Mouse (Mus musculus) stomach, postnatal 0 days (tissue): Measurements from ENCODE around the gene Smg6. TPM values are rescaled to one million over a fixed set of nuclear protein-coding genes. Genes with fewer than 3 reads are reported as not detected.

Source experiments
- ATAC-seq: fragments of 200-750 bp; cut with Nextera tagmentation; 2 replicates; pipeline ENCODE4 v1.8.0; 2017; ENCODE audit not compliant: low FRiP score, low TSS enrichment
- DNase-seq: peaks from one replicate; pipeline ENCODE4 v3.0.0-alpha.2; 2016; ENCODE audit warnings: low spot score
- H3K27ac ChIP-seq: fragments of 300-500 bp; sonication (generic); replicated peaks from 2 replicates; pipeline ENCODE4 v1.5.1; 2014; ENCODE audit warnings: mild to moderate bottlenecking, control low read depth
- H3K27me3 ChIP-seq: fragments of 300-500 bp; sonication (generic); 2 replicates; pipeline ENCODE4 v1.6.1; 2014; ENCODE audit warnings: low read length; ENCODE audit not compliant: control insufficient read depth, insufficient read depth
- H3K36me3 ChIP-seq: fragments of 300-500 bp; sonication (generic); 2 replicates; pipeline ENCODE4 v1.6.1; 2014; ENCODE audit warnings: low read length, mixed read lengths; ENCODE audit not compliant: control insufficient read depth, insufficient read depth
- H3K4me1 ChIP-seq: fragments of 300-500 bp; sonication (generic); replicated peaks from 2 replicates; pipeline ENCODE4 v1.6.1; 2014; ENCODE audit warnings: antibody characterized with exemption; ENCODE audit not compliant: control insufficient read depth, insufficient read depth
- H3K4me2 ChIP-seq: fragments of 300-500 bp; sonication (generic); replicated peaks from 2 replicates; pipeline ENCODE4 v1.6.1; 2014; ENCODE audit warnings: low read depth, mild to moderate bottlenecking, control low read depth, moderate library complexity
- H3K4me3 ChIP-seq: fragments of 300-500 bp; sonication (generic); 2 replicates; pipeline ENCODE4 v1.5.1; 2014; ENCODE audit warnings: low read depth, low read length, control low read depth
- H3K9ac ChIP-seq: fragments of 300-500 bp; sonication (generic); 2 replicates; pipeline ENCODE4 v1.6.1; 2014; ENCODE audit warnings: mild to moderate bottlenecking, low read length, control low read depth, mixed read lengths
- H3K9me3 ChIP-seq: fragments of 300-500 bp; sonication (generic); 2 replicates; pipeline ENCODE4 v1.6.1; 2016; ENCODE audit warnings: low read length; ENCODE audit not compliant: control insufficient read depth
- CTCF ChIP-seq: IDR thresholded peaks from 2 replicates; pipeline ENCODE4 v1.5.1; 2016; ENCODE audit warnings: antibody characterized with exemption, low read depth, mild to moderate bottlenecking, moderate library complexity
- EP300 ChIP-seq: optimal IDR thresholded peaks from 2 replicates; pipeline ENCODE3; 2016; ENCODE audit warnings: antibody characterized with exemption
- WGBS: fragments of 180-500 bp; shearing (Covaris S2); extraction: QIAGEN DNeasy Blood & Tissue Kit; methylation state at CpG from one replicate; pipeline ENCODE4 v1.1.7; 2014; 5-methylcytosine and 5-hydroxymethylcytosine counted together
- polyA plus RNA-seq: library from polyadenylated mRNA; unstranded; fragments of >200 nt; fragmentation: Nextera tagmentation; extraction: Ambion mirVana; gene quantifications from 2 replicates; pipeline ENCODE4 v1.2.1, GENCODE M21; 2015

The Smg6 gene
- polyA plus RNA-seq, 1 experiment from 2014 or later: 6.1 TPM

DNA sequence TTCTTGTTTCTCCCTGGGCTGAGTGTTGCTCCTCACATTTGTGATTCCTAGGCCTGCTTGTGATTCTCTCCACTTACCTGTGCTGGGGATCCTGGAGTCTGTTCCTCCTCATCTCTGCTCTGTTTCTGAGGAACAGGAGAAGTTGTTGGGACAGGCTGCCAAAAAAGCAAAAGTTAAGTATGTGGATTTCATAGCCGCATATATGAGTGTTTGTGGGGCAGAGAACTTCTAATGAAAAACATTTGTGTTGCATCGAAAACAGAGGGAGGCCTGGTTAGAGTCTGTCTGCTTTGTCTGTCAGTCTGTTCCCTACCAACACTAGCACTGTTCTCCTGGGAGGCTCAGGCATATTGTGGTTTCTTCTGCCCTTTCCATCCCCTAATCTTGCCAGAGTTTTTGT lies 148.1 kb downstream of the Smg6 start:
- 0 out of 2 replicates have a peak overlapping the region, but pooled peaks have one; percentile 35 for H3K27ac ChIP-seq
- no peak for ATAC-seq
- WGBS: 60% methylated on average over 2 of the region's 2 CpGs
- no peaks in the 10 kb centered on the region for H3K36me3 ChIP-seq
- H3K4me2 ChIP-seq: no peak overlapping the region
- H3K9me3 ChIP-seq: no peaks in the 10 kb centered on the region
- no peaks in the 10 kb centered on the region for H3K4me1 ChIP-seq
- TF ChIP-seq EP300 (no peak), CTCF (no peak)
- no peak overlapping the region for H3K9ac ChIP-seq
- no peaks in the 10 kb centered on the region for H3K27me3 ChIP-seq
- DNase-seq: no peak
- H3K4me3 ChIP-seq: no peak overlapping the region

DNA sequence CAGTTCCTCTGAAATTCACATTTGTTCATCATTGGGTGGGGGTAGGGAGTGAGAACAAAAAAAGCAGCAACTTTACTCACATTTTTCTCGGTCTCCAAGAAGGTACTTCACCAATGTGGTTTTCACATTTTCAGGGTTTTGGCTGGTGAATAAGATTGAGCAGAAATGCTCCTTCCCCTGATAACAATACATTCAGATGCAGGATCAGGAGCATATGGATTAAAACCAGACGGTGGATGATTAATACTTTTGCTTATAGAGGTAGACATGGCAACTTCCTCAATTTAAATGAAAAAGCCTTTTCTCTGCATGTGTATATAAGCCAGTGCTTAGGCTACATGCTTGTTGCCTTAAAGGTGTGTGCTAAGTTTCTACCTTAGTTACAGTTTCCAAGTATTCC lies 148.9 kb downstream of the Smg6 start:
- DNase-seq: no peak
- H3K27ac ChIP-seq: no peak overlapping the region
- no peak overlapping the region for H3K4me2 ChIP-seq
- no peaks in the 10 kb centered on the region for H3K27me3 ChIP-seq
- no peaks in the 10 kb centered on the region for H3K36me3 ChIP-seq
- TF ChIP-seq CTCF (no peak), EP300 (no peak)
- H3K4me1 ChIP-seq: no peaks in the 10 kb centered on the region
- ATAC-seq: no peak
- H3K4me3 ChIP-seq: no peak overlapping the region
- WGBS: 34% methylated on average over 2 of the region's 2 CpGs
- no peaks in the 10 kb centered on the region for H3K9me3 ChIP-seq
- no peak overlapping the region for H3K9ac ChIP-seq

- no peaks in the 10 kb centered on the region for H3K27me3 ChIP-seq
- no peaks in the 10 kb centered on the region for H3K9me3 ChIP-seq
- no peak overlapping the region for H3K9ac ChIP-seq
- DNase-seq (no peak), ATAC-seq (no peak)
- no peaks in the 10 kb centered on the region for H3K36me3 ChIP-seq
- no peak overlapping the region for H3K4me3 ChIP-seq
- WGBS: 51% methylated on average over 2 of the region's 2 CpGs
- H3K27ac ChIP-seq: no peak overlapping the region
- TF ChIP-seq EP300 (no peak), CTCF (no peak)
- no peak overlapping the region for H3K4me2 ChIP-seq
- no peaks in the 10 kb centered on the region for H3K4me1 ChIP-seq
Observed at GRCm38 (mm10) chr11:75078616-75079015, 153.0 kb downstream of the Smg6 start.

GRCm38 (mm10) chr11:75083031-75083430 lies 157.4 kb downstream of the Smg6 start:
- H3K36me3 ChIP-seq: no peaks in the 10 kb centered on the region
- H3K27me3 ChIP-seq: no peaks in the 10 kb centered on the region
- H3K4me2 ChIP-seq: no peak overlapping the region
- 55% methylated on average over 1 of the region's 1 CpGs for WGBS
- H3K9ac ChIP-seq: no peak overlapping the region
- DNase-seq (no peak), ATAC-seq (no peak)
- TF ChIP-seq EP300 (no peak), CTCF (no peak)
- no peak overlapping the region for H3K27ac ChIP-seq
- no peaks in the 10 kb centered on the region for H3K4me1 ChIP-seq
- H3K4me3 ChIP-seq: no peak overlapping the region
- H3K9me3 ChIP-seq: no peaks in the 10 kb centered on the region

- Histone ChIP-seq H3K27ac (peak overlapping the region; percentile 49; the same call in 1 of the 2 replicates), H3K4me3 (no peak overlapping the region), H3K36me3 (no peaks in the 10 kb centered on the region), H3K9ac (no peak overlapping the region), H3K9me3 (no peaks in the 10 kb centered on the region), H3K27me3 (no peaks in the 10 kb centered on the region), H3K4me1 (no peaks in the 10 kb centered on the region), H3K4me2 (no peak overlapping the region)
- no peak for DNase-seq
- TF ChIP-seq CTCF (no peak), EP300 (no peak)
- no peak for ATAC-seq
- 34% methylated on average over 3 of the region's 3 CpGs for WGBS
Observed at GRCm38 (mm10) chr11:75092159-75092558, 166.5 kb downstream of the Smg6 start.

GRCm38 (mm10) chr11:75092656-75093055 lies 167.0 kb downstream of the Smg6 start:
- peak overlapping the region; percentile 49; the same call in 1 of the 2 replicates for H3K27ac ChIP-seq
- no peaks in the 10 kb centered on the region for H3K36me3 ChIP-seq
- no peaks in the 10 kb centered on the region for H3K27me3 ChIP-seq
- H3K4me1 ChIP-seq: no peaks in the 10 kb centered on the region
- H3K9ac ChIP-seq: no peak overlapping the region
- TF ChIP-seq EP300 (no peak), CTCF (peak; percentile 28)
- ATAC-seq (peak; percentile 21; the same call in 1 of the 2 replicates), DNase-seq (no peak)
- no peaks in the 10 kb centered on the region for H3K9me3 ChIP-seq
- WGBS: 50% methylated on average over 5 of the region's 5 CpGs
- no peak overlapping the region for H3K4me2 ChIP-seq
- no peak overlapping the region for H3K4me3 ChIP-seq
